Mouse (Mus musculus): ENCODE data around the gene S100a2.

GRCm38 (mm10) chr3:90609102-90609501 is 19.1 kb downstream of the S100a2 start:
- TF ChIP-seq GATA1 (IDR thresholded peaks at IDR 0.05; ENCODE audit: low read length): no peak
- no peak for TF ChIP-seq TAL1 (IDR thresholded peaks at IDR 0.05; ENCODE audit: low read length)
